Mouse (Mus musculus) spleen, adult 2 months (tissue): ENCODE measurements around the gene Zdhhc18.

Experiments
- CTCF ChIP-seq: fragments of 200-500 bp; IDR thresholded peaks from 2 replicates; pipeline ENCODE4 v1.5.1; 2011; ENCODE audit warnings: mild to moderate bottlenecking, inconsistent platforms; ENCODE audit not compliant: insufficient read depth, insufficient read length, insufficient replicate concordance; ENCODE audit errors: extremely low read depth
- POLR2A ChIP-seq: fragments of 200-500 bp; IDR thresholded peaks from 2 replicates; pipeline ENCODE4 v1.6.1; 2011; ENCODE audit warnings: low read depth, low read length, inconsistent platforms

GRCm38 (mm10) chr4:133657829-133658458 lies 8.0 kb upstream of the Zdhhc18 start:
- TF ChIP-seq CTCF (no peak), POLR2A (no peak)
